ENCODE assay signal across 8 mouse cellular contexts in genomic region chr3:101528157-101528899, GRCm38 (mm10).
A peak's percentile ranks its signal among the peaks of the same experiment; 100 is the strongest.
DNase-seq lines count a peak whose midpoint lies in the region; ATAC-seq and TF ChIP-seq lines count a peak whose summit lies in the region.

No protein-coding gene starts in this region.

- H3K27ac ChIP-seq in neural tube, embryonic 12.5 days, result no peak overlapping the region
- peak overlapping the region; percentile 38 for H3K27ac ChIP-seq in lung, embryonic 15.5 days
- no peak overlapping the region for H3K27ac ChIP-seq in cerebellum, adult 2 months (ENCODE audit: insufficient read depth, low read length)

- TF ChIP-seq POLR2A in cerebellum, adult 2 months (IDR thresholded peaks at IDR 0.05; ENCODE audit: borderline replicate concordance, insufficient read depth, low read length), result no peak

- ATAC-seq in neural tube, embryonic 12.5 days (ENCODE audit: low FRiP score, low read depth), result peak; percentile 48
- ATAC-seq in lung, embryonic 15.5 days (ENCODE audit: borderline replicate concordance, extremely low read depth, low FRiP score, low TSS enrichment), result 0 out of 2 replicates have a peak, but pooled peaks have one; percentile 21
- no peak for ATAC-seq in activated CD4-positive, CD25-positive, alpha-beta regulatory T cell, adult 4 months

- H3K27me3 ChIP-seq in neural tube, embryonic 12.5 days (replicated peaks), result no peaks in the 10 kb centered on the region
- no peaks in the 10 kb centered on the region for H3K27me3 ChIP-seq in lung, embryonic 15.5 days
- H3K27me3 ChIP-seq in cerebellum, adult 2 months (ENCODE audit: control insufficient read depth, insufficient read depth, low read length), result no peaks in the 10 kb centered on the region

- peaks cover 12% of the 10 kb centered on the region for H3K4me1 ChIP-seq in neural tube, embryonic 12.5 days
- peaks cover 33% of the 10 kb centered on the region for H3K4me1 ChIP-seq in lung, embryonic 15.5 days
- H3K4me1 ChIP-seq in cerebellum, adult 2 months (ENCODE audit: control insufficient read depth, insufficient read depth, low read length), result peaks cover 6% of the 10 kb centered on the region

- WGBS in neural tube, embryonic 12.5 days, result 12% methylated on average over 6 of the region's 8 CpGs
- WGBS in lung, embryonic 15.5 days, result 48% methylated on average over 6 of the region's 8 CpGs
- 57% methylated on average over 8 of the region's 8 CpGs for WGBS in cerebellum, adult 2 months

- H3K9ac ChIP-seq in neural tube, embryonic 12.5 days, result no peak overlapping the region
- no peak overlapping the region for H3K9ac ChIP-seq in lung, embryonic 15.5 days

- H3K9me3 ChIP-seq in neural tube, embryonic 12.5 days, result no peaks in the 10 kb centered on the region
- H3K9me3 ChIP-seq in lung, embryonic 15.5 days, result no peaks in the 10 kb centered on the region

- 0 out of 2 replicates have a peak overlapping the region, but pooled peaks have one; percentile 3 for H3K4me2 ChIP-seq in neural tube, embryonic 12.5 days (replicated peaks)
- H3K4me2 ChIP-seq in lung, embryonic 15.5 days, result no peak overlapping the region

- no peaks in the 10 kb centered on the region for H3K36me3 ChIP-seq in neural tube, embryonic 12.5 days
- H3K36me3 ChIP-seq in lung, embryonic 15.5 days, result no peaks in the 10 kb centered on the region

- peak; percentile 71 for DNase-seq in adrenal gland, postnatal 14 days
- DNase-seq in adrenal gland, adult 18-20 months (ENCODE audit: low spot score in 2 of 2), result no peak
- no peak for DNase-seq in neural tube, embryonic 10.5 days (ENCODE audit: extremely low spot score, low spot score)
- no peak for DNase-seq in B cell, adult 2 months
- DNase-seq in cerebellum, adult 2 months, result no peak

- H3K4me3 ChIP-seq in neural tube, embryonic 12.5 days, result no peak overlapping the region
- H3K4me3 ChIP-seq in lung, embryonic 15.5 days, result no peak overlapping the region
- no peak overlapping the region for H3K4me3 ChIP-seq in cerebellum, adult 2 months (replicated peaks; ENCODE audit: insufficient read depth, low read depth, low read length)

- no peak for TF ChIP-seq CTCF in cerebellum, adult 2 months (IDR thresholded peaks at IDR 0.05; ENCODE audit: borderline replicate concordance, insufficient read depth, low read depth, low read length)
